Mouse (Mus musculus) kidney, postnatal 0 days (tissue): ENCODE measurements around the gene Bub1. TPM values are rescaled to one million over a fixed set of nuclear protein-coding genes. Genes with fewer than 3 reads are reported as not detected.

Experiments
- ATAC-seq: fragments of 200-750 bp; cut with Nextera tagmentation; replicated peaks from 2 replicates; pipeline ENCODE4 v1.8.0; 2017; ENCODE audit warnings: low read depth, moderate number of reproducible peaks, moderate TSS enrichment, moderate library complexity; ENCODE audit not compliant: low FRiP score
- DNase-seq: peaks from one replicate; pipeline ENCODE4 v3.0.0-alpha.2; 2016; ENCODE audit warnings: low spot score
- H3K27ac ChIP-seq: fragments of 300-500 bp; sonication (generic); 2 replicates; pipeline ENCODE4 v1.5.1; 2014; ENCODE audit warnings: mild to moderate bottlenecking
- H3K27me3 ChIP-seq: fragments of 300-500 bp; sonication (generic); 2 replicates; pipeline ENCODE4 v1.6.1; 2014; ENCODE audit warnings: low read length, mixed read lengths; ENCODE audit not compliant: insufficient read depth
- H3K36me3 ChIP-seq: fragments of 300-500 bp; sonication (generic); 2 replicates; pipeline ENCODE4 v1.6.1; 2014; ENCODE audit warnings: low read length, mixed read lengths; ENCODE audit not compliant: insufficient read depth
- H3K4me1 ChIP-seq: fragments of 300-500 bp; sonication (generic); replicated peaks from 2 replicates; pipeline ENCODE4 v1.6.1; 2014; ENCODE audit warnings: antibody characterized with exemption, low read length, mixed read lengths; ENCODE audit not compliant: insufficient read depth
- H3K4me2 ChIP-seq: fragments of 300-500 bp; sonication (generic); 2 replicates; pipeline ENCODE4 v1.6.1; 2014; ENCODE audit warnings: mild to moderate bottlenecking, low read length, moderate library complexity, mixed read lengths
- H3K4me3 ChIP-seq: fragments of 300-500 bp; sonication (generic); replicated peaks from 2 replicates; pipeline ENCODE4 v1.5.1; 2014; ENCODE audit warnings: low read depth, low read length
- H3K9ac ChIP-seq: fragments of 300-500 bp; sonication (generic); 2 replicates; pipeline ENCODE4 v1.6.1; 2014; ENCODE audit warnings: low read depth, low read length
- H3K9me3 ChIP-seq: fragments of 300-500 bp; sonication (generic); replicated peaks from 2 replicates; pipeline ENCODE4 v1.6.1; 2016; ENCODE audit warnings: low read length, inconsistent platforms, mixed read lengths
- CTCF ChIP-seq: IDR thresholded peaks from 2 replicates; pipeline ENCODE4 v1.5.1; 2016; ENCODE audit warnings: antibody characterized with exemption, low read depth, mild to moderate bottlenecking, moderate library complexity
- WGBS: fragments of 180-500 bp; shearing (Covaris S2); extraction: QIAGEN DNeasy Blood & Tissue Kit; methylation state at CpG from one replicate; pipeline ENCODE4 v1.1.7; 2014; 5-methylcytosine and 5-hydroxymethylcytosine counted together
- polyA plus RNA-seq: library from polyadenylated mRNA; unstranded; fragments of >200 nt; fragmentation: Nextera tagmentation; extraction: Ambion mirVana; gene quantifications from 2 replicates; pipeline ENCODE4 v1.2.1, GENCODE M21; 2015

The Bub1 gene
- polyA plus RNA-seq, 1 experiment from 2014 or later, result 16.9 TPM

- Histone ChIP-seq H3K4me1 (no peaks in the 10 kb centered on the region), H3K27ac (no peak overlapping the region), H3K9me3 (no peaks in the 10 kb centered on the region), H3K9ac (no peak overlapping the region), H3K36me3 (no peaks in the 10 kb centered on the region), H3K4me3 (no peak overlapping the region), H3K4me2 (no peak overlapping the region), H3K27me3 (no peaks in the 10 kb centered on the region)
- no peak for TF ChIP-seq CTCF
- no peak for DNase-seq
- ATAC-seq, result no peak
Observed at GRCm38 (mm10) chr2:127846008-127846407, 14.3 kb upstream of the Bub1 start.

GRCm38 (mm10) chr2:127845346-127845982 is 13.8 kb upstream of the Bub1 start:
- peak; percentile 61 for DNase-seq
- 48% methylated on average over 7 of the region's 7 CpGs for WGBS
- Histone ChIP-seq H3K36me3 (no peaks in the 10 kb centered on the region), H3K4me1 (no peaks in the 10 kb centered on the region), H3K9ac (no peak overlapping the region), H3K4me2 (no peak overlapping the region), H3K4me3 (no peak overlapping the region), H3K27me3 (no peaks in the 10 kb centered on the region), H3K9me3 (no peaks in the 10 kb centered on the region), H3K27ac (no peak overlapping the region)
- peak; percentile 63 for TF ChIP-seq CTCF
- no peak for ATAC-seq

GRCm38 (mm10) chr2:127842421-127842820 is 10.8 kb upstream of the Bub1 start:
- DNase-seq (no peak), ATAC-seq (no peak)
- H3K9ac ChIP-seq, result no peak overlapping the region

GRCm38 (mm10) chr2:127841402-127841801 is 9.7 kb upstream of the Bub1 start:
- no peak overlapping the region for H3K27ac ChIP-seq
- H3K4me1 ChIP-seq, result no peaks in the 10 kb centered on the region
- H3K4me2 ChIP-seq, result no peak overlapping the region
- H3K27me3 ChIP-seq, result peaks cover 9% of the 10 kb centered on the region; the same call in 1 of the 2 replicates
- WGBS, result 81% methylated on average over 1 of the region's 1 CpGs
- no peak for DNase-seq
- H3K9ac ChIP-seq, result no peak overlapping the region
- TF ChIP-seq CTCF, result no peak
- ATAC-seq, result no peak
- no peak overlapping the region for H3K4me3 ChIP-seq
- no peaks in the 10 kb centered on the region for H3K9me3 ChIP-seq
- no peaks in the 10 kb centered on the region for H3K36me3 ChIP-seq

More at GRCm38 (mm10) chr2:127842421-127842820, 10.8 kb upstream of the Bub1 start:
- no peak overlapping the region for H3K4me3 ChIP-seq
- no peaks in the 10 kb centered on the region for H3K4me1 ChIP-seq
- no peak for TF ChIP-seq CTCF
- 77% methylated on average over 3 of the region's 3 CpGs for WGBS
- H3K9me3 ChIP-seq, result no peaks in the 10 kb centered on the region
- H3K36me3 ChIP-seq, result no peaks in the 10 kb centered on the region
- H3K27me3 ChIP-seq, result peaks cover 9% of the 10 kb centered on the region; the same call in 1 of the 2 replicates
- no peak overlapping the region for H3K27ac ChIP-seq
- no peak overlapping the region for H3K4me2 ChIP-seq

GRCm38 (mm10) chr2:127839425-127839824 is 7.8 kb upstream of the Bub1 start:
- peaks cover 9% of the 10 kb centered on the region; the same call in 1 of the 2 replicates for H3K27me3 ChIP-seq
- WGBS, result 17% methylated on average over 11 of the region's 11 CpGs
- no peaks in the 10 kb centered on the region for H3K36me3 ChIP-seq
- H3K4me1 ChIP-seq, result no peaks in the 10 kb centered on the region
- no peak overlapping the region for H3K4me2 ChIP-seq
- ATAC-seq (no peak), DNase-seq (no peak)
- H3K9me3 ChIP-seq, result no peaks in the 10 kb centered on the region
- no peak for TF ChIP-seq CTCF
- H3K27ac ChIP-seq, result no peak overlapping the region
- H3K4me3 ChIP-seq, result no peak overlapping the region
- H3K9ac ChIP-seq, result no peak overlapping the region

GRCm38 (mm10) chr2:127838576-127838975 is 6.9 kb upstream of the Bub1 start, which contains the start of gene Acoxl:
Gene Acoxl (plus strand): TSS chr2:127838876.
- Histone ChIP-seq H3K9me3 (no peaks in the 10 kb centered on the region), H3K36me3 (no peaks in the 10 kb centered on the region), H3K4me2 (no peak within 1 kb of the TSS), H3K27me3 (peaks cover 9% of the 10 kb centered on the region; the same call in 1 of the 2 replicates), H3K9ac (no peak within 1 kb of the TSS), H3K4me1 (no peaks in the 10 kb centered on the region), H3K27ac (no peak within 1 kb of the TSS), H3K4me3 (no peak within 1 kb of the TSS)
- DNase-seq, result no peak
- WGBS, result 81% methylated on average over 7 of the region's 7 CpGs
- TF ChIP-seq CTCF, result no peak
- no peak for ATAC-seq

DNA sequence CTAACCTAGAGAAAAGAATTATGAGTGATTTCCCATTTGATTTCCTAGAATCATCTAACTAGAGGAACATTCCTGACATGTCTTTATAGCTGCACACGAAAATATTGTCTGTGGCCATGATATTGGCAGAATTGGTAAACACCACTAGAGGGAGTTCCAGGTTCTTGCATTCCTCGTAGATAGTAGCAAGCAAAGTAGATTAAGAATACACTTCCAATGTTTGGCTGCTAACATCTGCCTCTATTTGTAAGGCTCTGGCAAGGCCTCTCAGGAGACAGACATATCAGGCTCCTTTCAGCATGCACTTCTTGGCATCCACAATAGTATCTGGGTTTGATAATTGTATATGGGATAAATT is 1.1 kb upstream of the Bub1 start:
- Histone ChIP-seq H3K4me1 (no peaks in the 10 kb centered on the region), H3K9me3 (no peaks in the 10 kb centered on the region), H3K27me3 (no peaks in the 10 kb centered on the region), H3K9ac (no peak overlapping the region), H3K36me3 (no peaks in the 10 kb centered on the region), H3K4me3 (no peak overlapping the region), H3K4me2 (no peak overlapping the region), H3K27ac (no peak overlapping the region)
- DNase-seq, result peak; percentile 76
- WGBS, result 13% methylated on average over 2 of the region's 2 CpGs
- TF ChIP-seq CTCF, result peak; percentile 74
- ATAC-seq, result no peak
